Mouse (Mus musculus) MEL (cell line): ENCODE measurements around the gene Olfr1099. TPM values are rescaled to one million over a fixed set of nuclear protein-coding genes. Genes with fewer than 3 reads are reported as not detected.

Source experiments
- DNase-seq: peaks from one replicate; pipeline ENCODE4 v3.0.0; 2011; ENCODE audit warnings: low read depth, low spot score
- H3K27ac ChIP-seq: 2 replicates; pipeline ENCODE4 v1.5.1; 2012; ENCODE audit warnings: low read depth, mild to moderate bottlenecking, control low read depth, low read length, moderate library complexity; ENCODE audit not compliant: control insufficient read depth
- H3K27me3 ChIP-seq, 2 experiments: fragments of 150-350 bp in 1 of 2; sonication (generic) in 1 of 2; 2 replicates each; pipeline ENCODE4 v1.6.1; 2012; ENCODE audit warnings: low read length in 2 of 2, mild to moderate bottlenecking in 2 of 2, improper control_type of control experiment in 1 of 2, moderate library complexity in 1 of 2; ENCODE audit not compliant: insufficient read depth in 2 of 2, control insufficient read depth in 1 of 2
- H3K36me3 ChIP-seq, 2 experiments: 2 replicates each; pipeline ENCODE4 v1.6.1; 2012 to 2014; ENCODE audit warnings: low read length in 2 of 2, improper control_type of control experiment in 1 of 2, inconsistent platforms in 1 of 2, mild to moderate bottlenecking in 1 of 2; ENCODE audit not compliant: insufficient read depth in 2 of 2, control insufficient read depth in 1 of 2
- H3K4me1 ChIP-seq, 2 experiments: fragments of 150-350 bp in 1 of 2; sonication (generic) in 1 of 2; 2 replicates each; pipeline ENCODE4 v1.6.1; 2012; ENCODE audit warnings: low read length in 2 of 2, improper control_type of control experiment in 1 of 2, mild to moderate bottlenecking in 1 of 2; ENCODE audit not compliant: insufficient read depth in 2 of 2, control insufficient read depth in 1 of 2
- H3K4me3 ChIP-seq, 2 experiments: fragments of 150-350 bp in 1 of 2; sonication (generic) in 1 of 2; 2 replicates each; pipeline ENCODE4 v1.5.1; 2012; ENCODE audit warnings: low read depth in 2 of 2, low read length in 2 of 2, mild to moderate bottlenecking in 2 of 2, moderate library complexity in 2 of 2, control low read depth in 1 of 2, improper control_type of control experiment in 1 of 2; ENCODE audit not compliant: control insufficient read depth in 1 of 2, insufficient read depth in 1 of 2
- H3K79me2 ChIP-seq: 2 replicates; pipeline ENCODE4 v1.6.1; 2012; ENCODE audit warnings: mild to moderate bottlenecking, low read length, moderate library complexity; ENCODE audit not compliant: control insufficient read depth, poor library complexity, insufficient read depth
- H3K9ac ChIP-seq: 2 replicates; pipeline ENCODE4 v1.6.1; 2012; ENCODE audit warnings: low read depth, mild to moderate bottlenecking, control low read depth, low read length, moderate library complexity; ENCODE audit not compliant: control insufficient read depth, poor library complexity, severe bottlenecking
- H3K9me3 ChIP-seq: fragments of 150-350 bp; sonication (generic); replicated peaks from 2 replicates; pipeline ENCODE4 v1.6.1; 2012; ENCODE audit warnings: mild to moderate bottlenecking, low read length, improper control_type of control experiment, moderate library complexity; ENCODE audit not compliant: insufficient read depth
- CHD2 ChIP-seq: IDR thresholded peaks from 2 replicates; pipeline ENCODE4 v1.6.1; 2011; ENCODE audit warnings: low read length, improper control_type of control experiment
- CTCF ChIP-seq, 3 experiments: IDR thresholded peaks in 2 of 3; conservative IDR thresholded peaks in 1 of 3; 2 replicates each; pipeline ENCODE4 v1.5.1; 2011 to 2012; ENCODE audit warnings: low read length in 3 of 3, low read depth in 2 of 3, mild to moderate bottlenecking in 2 of 3, improper control_type of control experiment in 1 of 3, inconsistent platforms in 1 of 3, mixed read lengths in 1 of 3, moderate library complexity in 1 of 3; ENCODE audit not compliant: control insufficient read depth in 1 of 3, insufficient read depth in 1 of 3, poor library complexity in 1 of 3, severe bottlenecking in 1 of 3
- E2F4 ChIP-seq: IDR thresholded peaks from 2 replicates; pipeline ENCODE4 v1.6.1; 2011; ENCODE audit warnings: low read depth, low read length, improper control_type of control experiment, borderline replicate concordance
- ELF1 ChIP-seq: IDR thresholded peaks from 2 replicates; pipeline ENCODE4 v1.6.1; 2014; ENCODE audit warnings: low read depth, mild to moderate bottlenecking, inconsistent platforms, low read length, improper control_type of control experiment, moderate library complexity
- EP300 ChIP-seq, 2 experiments: IDR thresholded peaks; 2 replicates each; pipeline ENCODE4 v1.6.1; 2011; ENCODE audit warnings: improper control_type of control experiment in 2 of 2, low read length in 2 of 2, low read depth in 1 of 2, mild to moderate bottlenecking in 1 of 2
- GATA1 ChIP-seq: IDR thresholded peaks from 2 replicates; pipeline ENCODE4 v1.6.1; 2011; ENCODE audit warnings: low read depth, low read length, improper control_type of control experiment
- HCFC1 ChIP-seq: IDR thresholded peaks from 2 replicates; pipeline ENCODE4 v1.6.1; 2012; ENCODE audit warnings: low read depth, mild to moderate bottlenecking, inconsistent platforms, low read length, improper control_type of control experiment, moderate library complexity
- MAFK ChIP-seq: IDR thresholded peaks from 2 replicates; pipeline ENCODE4 v1.6.1; 2011; ENCODE audit warnings: low read depth, mild to moderate bottlenecking, low read length, improper control_type of control experiment, borderline replicate concordance
- MAX ChIP-seq: IDR thresholded peaks from 2 replicates; pipeline ENCODE4 v1.6.1; 2011; ENCODE audit warnings: low read length, improper control_type of control experiment
- MAZ ChIP-seq: IDR thresholded peaks from 2 replicates; pipeline ENCODE4 v1.6.1; 2012; ENCODE audit warnings: low read depth, mild to moderate bottlenecking, inconsistent platforms, low read length, improper control_type of control experiment
- MEF2A ChIP-seq: IDR thresholded peaks from 2 replicates; pipeline ENCODE4 v1.6.1; 2014; ENCODE audit warnings: low read depth, mild to moderate bottlenecking, inconsistent platforms, low read length, improper control_type of control experiment; ENCODE audit not compliant: poor library complexity, insufficient replicate concordance, severe bottlenecking; ENCODE audit errors: extremely low read depth
- MYB ChIP-seq: IDR thresholded peaks from 2 replicates; pipeline ENCODE4 v1.6.1; 2011; ENCODE audit warnings: mild to moderate bottlenecking, low read depth, low read length, improper control_type of control experiment
- NELFE ChIP-seq: IDR thresholded peaks from 2 replicates; pipeline ENCODE4 v1.6.1; 2011; ENCODE audit warnings: low read depth, low read length, improper control_type of control experiment
- NRF1 ChIP-seq: IDR thresholded peaks from 2 replicates; pipeline ENCODE4 v1.6.1; 2014; ENCODE audit warnings: low read depth, mild to moderate bottlenecking, inconsistent platforms, low read length, improper control_type of control experiment, moderate library complexity; ENCODE audit not compliant: poor library complexity, insufficient read depth, severe bottlenecking
- TAL1 ChIP-seq: IDR thresholded peaks from 2 replicates; pipeline ENCODE4 v1.6.1; 2012; ENCODE audit warnings: mild to moderate bottlenecking, inconsistent platforms, low read length, moderate library complexity, mixed read lengths
- TBP ChIP-seq: IDR thresholded peaks from 2 replicates; pipeline ENCODE4 v1.8.0; 2011; ENCODE audit warnings: low read depth, low read length, improper control_type of control experiment
- UBTF ChIP-seq: IDR thresholded peaks from 2 replicates; pipeline ENCODE4 v1.6.1; 2012; ENCODE audit warnings: low read depth, mild to moderate bottlenecking, inconsistent platforms, low read length, improper control_type of control experiment, moderate library complexity, borderline replicate concordance; ENCODE audit not compliant: insufficient read depth
- USF1 ChIP-seq: IDR thresholded peaks from 2 replicates; pipeline ENCODE4 v1.6.1; 2014; ENCODE audit warnings: low read depth, mild to moderate bottlenecking, inconsistent platforms, low read length, improper control_type of control experiment, moderate library complexity
- USF2 ChIP-seq, 2 experiments: IDR thresholded peaks; 2 replicates each; pipeline ENCODE4 v1.6.1; 2011 to 2012; ENCODE audit warnings: improper control_type of control experiment in 2 of 2, low read length in 2 of 2, borderline replicate concordance in 1 of 2, inconsistent platforms in 1 of 2, low read depth in 1 of 2, mild to moderate bottlenecking in 1 of 2; ENCODE audit not compliant: insufficient read depth in 1 of 2
- ZC3H11A ChIP-seq: IDR thresholded peaks from 2 replicates; pipeline ENCODE4 v1.6.1; 2012; ENCODE audit warnings: low read depth, mild to moderate bottlenecking, inconsistent platforms, low read length, improper control_type of control experiment
- ZKSCAN1 ChIP-seq: IDR thresholded peaks from 2 replicates; pipeline ENCODE4 v1.6.1; 2012; ENCODE audit warnings: low read depth, mild to moderate bottlenecking, inconsistent platforms, low read length, improper control_type of control experiment, moderate library complexity
- ZMIZ1 ChIP-seq: IDR thresholded peaks from 2 replicates; pipeline ENCODE4 v1.6.1; 2012; ENCODE audit warnings: low read depth, mild to moderate bottlenecking, inconsistent platforms, low read length, improper control_type of control experiment, moderate library complexity
- ZNF384 ChIP-seq: IDR thresholded peaks from 2 replicates; pipeline ENCODE4 v1.6.1; 2012; ENCODE audit warnings: low read depth, mild to moderate bottlenecking, inconsistent platforms, low read length, improper control_type of control experiment
- polyA plus RNA-seq, 2 experiments: library from polyadenylated mRNA; stranded (reverse) in 1 of 2; unstranded in 1 of 2; fragments of >175 nt in 1 of 2; fragments of >200 nt in 1 of 2; gene quantifications; 2 replicates each; pipeline versions ENCODE4 v1.2.1 to v1.2.4; 2012; ENCODE audit warnings: low replicate concordance in 2 of 2, low read depth in 1 of 2; ENCODE audit not compliant: insufficient read length in 2 of 2, insufficient read depth in 1 of 2, missing spikeins in 1 of 2
- total RNA-seq: library from RNA; depleted of rRNA; stranded (reverse); fragments of 300-350 nt; gene quantifications from 2 replicates; pipeline ENCODE4 v1.2.3, GENCODE M21; 2012

Gene Olfr1099
- total and polyA plus RNA-seq, 3 experiments = not detected

DNA sequence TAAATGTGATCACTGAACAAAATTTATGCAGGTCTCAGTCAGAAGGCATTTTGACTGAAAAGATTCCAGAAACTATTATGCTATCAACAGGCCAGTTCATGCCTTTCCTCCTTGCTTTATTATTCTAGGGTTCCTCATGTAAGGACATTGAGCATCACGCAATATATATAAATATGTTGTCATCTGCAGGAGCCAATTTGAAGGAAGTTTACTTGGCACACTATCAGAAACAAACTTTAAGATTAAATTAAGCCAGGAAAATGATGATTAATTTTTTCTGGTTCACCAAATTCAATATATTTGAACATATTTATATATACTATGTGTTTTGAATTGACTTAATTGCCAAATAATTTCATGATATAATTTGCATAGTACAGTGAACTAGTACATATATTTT lies 36.0 kb downstream of the Olfr1099 start, which contains the start of gene Olfr1098:
Gene Olfr1098, minus strand, starts transcription at position 101 of the 400 bp plus-strand sequence.
- DNase-seq = no peak
- H3K27me3 ChIP-seq = no peaks in the 10 kb centered on the region
- no peaks in the 10 kb centered on the region for H3K79me2 ChIP-seq
- H3K4me3 ChIP-seq = no peak within 1 kb of the TSS
- H3K4me1 ChIP-seq = no peaks in the 10 kb centered on the region
- no peak within 1 kb of the TSS for H3K27ac ChIP-seq
- no peaks in the 10 kb centered on the region for H3K36me3 ChIP-seq
- H3K9ac ChIP-seq = no peak within 1 kb of the TSS
- H3K9me3 ChIP-seq = no peaks in the 10 kb centered on the region
- TF ChIP-seq NELFE (no peak), EP300 (IDR thresholded peaks at IDR 0.05; ENCODE audit: low read depth in 1 of 2, low read length in 2 of 2) (no peak), USF1 (no peak), MAFK (no peak), USF2 (IDR thresholded peaks at IDR 0.05; ENCODE audit: borderline replicate concordance in 1 of 2, insufficient read depth in 1 of 2, low read depth in 1 of 2, low read length in 2 of 2) (no peak), TAL1 (no peak), CTCF (IDR thresholded peaks at IDR 0.05 in 2 of 3, conservative IDR thresholded peaks at IDR 0.05 in 1 of 3; ENCODE audit: control insufficient read depth in 1 of 3, insufficient read depth in 1 of 3, low read depth in 2 of 3, low read length in 3 of 3, poor library complexity in 1 of 3, severe bottlenecking in 1 of 3) (no peak), HCFC1 (no peak), CHD2 (no peak), ZMIZ1 (no peak), ZC3H11A (no peak), TBP (no peak), MAZ (no peak)

GRCm38 (mm10) chr2:86905647-86906046 lies 54.8 kb downstream of the Olfr1099 start:
- Histone ChIP-seq H3K27me3 (no peaks in the 10 kb centered on the region), H3K27ac (no peak overlapping the region), H3K36me3 (no peaks in the 10 kb centered on the region), H3K9ac (no peak overlapping the region), H3K4me3 (no peak overlapping the region), H3K79me2 (no peaks in the 10 kb centered on the region), H3K4me1 (no peaks in the 10 kb centered on the region), H3K9me3 (no peaks in the 10 kb centered on the region)
- no peak for TF ChIP-seq MYB
- no peak for TF ChIP-seq ELF1
- TF ChIP-seq HCFC1 = no peak
- no peak for TF ChIP-seq GATA1
- TF ChIP-seq TAL1 = no peak
- TF ChIP-seq UBTF = no peak
- TF ChIP-seq NRF1 = no peak
- no peak for TF ChIP-seq ZNF384
- no peak for TF ChIP-seq ZC3H11A
- TF ChIP-seq E2F4 = no peak
- TF ChIP-seq MEF2A = no peak
- TF ChIP-seq ZKSCAN1 = no peak
- TF ChIP-seq TBP = no peak
- TF ChIP-seq ZMIZ1 = no peak
- no peak for TF ChIP-seq MAX
- TF ChIP-seq MAFK = no peak
- DNase-seq = no peak
